ENCODE assay signal across 8 mouse cellular contexts in genomic region chr13:48544867-48545266, GRCm38 (mm10). TPM values are rescaled to one million over a fixed set of nuclear protein-coding genes. Genes with fewer than 3 reads are reported as not detected.
DNase-seq lines count a peak whose midpoint lies in the region; ATAC-seq and TF ChIP-seq lines count a peak whose summit lies in the region.

No protein-coding gene starts in this region.

- intact Hi-C loops in left cerebral cortex, postnatal 14 days (cut with DNase I): no loop called here

- no peak for ATAC-seq in embryonic facial prominence, embryonic 14.5 days (ENCODE audit: low read depth)
- no peak for ATAC-seq in intestine, postnatal 0 days
- ATAC-seq in neural tube, embryonic 14.5 days (ENCODE audit: low read depth): no peak

- H3K4me2 ChIP-seq in embryonic facial prominence, embryonic 14.5 days (ENCODE audit: low read depth, low read length): peak overlapping the region; percentile 65
- peak overlapping the region; percentile 61 for H3K4me2 ChIP-seq in intestine, postnatal 0 days (replicated peaks; ENCODE audit: low read depth)
- peak overlapping the region; percentile 53 for H3K4me2 ChIP-seq in neural tube, embryonic 14.5 days (ENCODE audit: low read depth, low read length)

- H3K4me1 ChIP-seq in embryonic facial prominence, embryonic 14.5 days (ENCODE audit: control insufficient read depth, insufficient read depth, low read length): peaks cover 34% of the 10 kb centered on the region
- peaks cover 14% of the 10 kb centered on the region; the same call in 1 of the 2 replicates for H3K4me1 ChIP-seq in intestine, postnatal 0 days (replicated peaks; ENCODE audit: control insufficient read depth, insufficient read depth, low read length)
- H3K4me1 ChIP-seq in neural tube, embryonic 14.5 days (ENCODE audit: control insufficient read depth, insufficient read depth, low read length): peaks cover 26% of the 10 kb centered on the region; the same call in 1 of the 2 replicates

- no peaks in the 10 kb centered on the region for H3K9me3 ChIP-seq in embryonic facial prominence, embryonic 14.5 days (ENCODE audit: control insufficient read depth, low read length)
- no peaks in the 10 kb centered on the region for H3K9me3 ChIP-seq in intestine, postnatal 0 days (ENCODE audit: control insufficient read depth)
- no peaks in the 10 kb centered on the region for H3K9me3 ChIP-seq in neural tube, embryonic 14.5 days (ENCODE audit: control insufficient read depth, low read length)

- H3K9ac ChIP-seq in embryonic facial prominence, embryonic 14.5 days (ENCODE audit: low read depth, low read length): peak overlapping the region; percentile 80
- peak overlapping the region; percentile 100 for H3K9ac ChIP-seq in intestine, postnatal 0 days (ENCODE audit: low read depth, low read length)
- H3K9ac ChIP-seq in neural tube, embryonic 14.5 days (replicated peaks; ENCODE audit: low read depth, low read length): no peak overlapping the region; the same call in 1 of the 2 replicates

- peak overlapping the region; percentile 98 for H3K4me3 ChIP-seq in layer of hippocampus, adult 2 months
- H3K4me3 ChIP-seq in embryonic facial prominence, embryonic 14.5 days (ENCODE audit: low read depth, low read length): peak overlapping the region; percentile 94
- H3K4me3 ChIP-seq in intestine, postnatal 0 days (ENCODE audit: low read depth, low read length): peak overlapping the region; percentile 95
- H3K4me3 ChIP-seq in neural tube, embryonic 14.5 days (ENCODE audit: low read depth, low read length): peak overlapping the region; percentile 97

- TF ChIP-seq CTCF in layer of hippocampus, adult 2 months (conservative IDR thresholded peaks at IDR 0.05): no peak
- TF ChIP-seq CTCF in intestine, postnatal 0 days (IDR thresholded peaks at IDR 0.05; ENCODE audit: low read depth): no peak

- no peaks in the 10 kb centered on the region for H3K27me3 ChIP-seq in embryonic facial prominence, embryonic 14.5 days (replicated peaks; ENCODE audit: control insufficient read depth, insufficient read depth, low read length)
- no peaks in the 10 kb centered on the region for H3K27me3 ChIP-seq in intestine, postnatal 0 days (replicated peaks; ENCODE audit: control insufficient read depth, insufficient read depth, low read length)
- no peaks in the 10 kb centered on the region for H3K27me3 ChIP-seq in neural tube, embryonic 14.5 days (ENCODE audit: control insufficient read depth, insufficient read depth, low read length)

- peak overlapping the region; percentile 99 for H3K27ac ChIP-seq in layer of hippocampus, adult 2 months
- H3K27ac ChIP-seq in embryonic facial prominence, embryonic 14.5 days (replicated peaks; ENCODE audit: low read depth, low read length): peak overlapping the region; percentile 87; the same call in 1 of the 2 replicates
- peak overlapping the region; percentile 100; the same call in 1 of the 2 replicates for H3K27ac ChIP-seq in intestine, postnatal 0 days (ENCODE audit: low read depth, low read length)
- H3K27ac ChIP-seq in neural tube, embryonic 14.5 days (ENCODE audit: low read depth, low read length): 0 out of 2 replicates have a peak overlapping the region, but pooled peaks have one; percentile 99

- WGBS in embryonic facial prominence, embryonic 14.5 days: 35% methylated on average over 4 of the region's 4 CpGs
- 24% methylated on average over 4 of the region's 4 CpGs for WGBS in intestine, postnatal 0 days
- WGBS in neural tube, embryonic 14.5 days: 58% methylated on average over 4 of the region's 4 CpGs

- DNase-seq in layer of hippocampus, adult 2 months (ENCODE audit: low spot score in 2 of 2): peak in 1 of 2 experiments; percentile 7
- DNase-seq in layer of hippocampus, adult 9-10 months (ENCODE audit: low spot score): no peak
- no peak for DNase-seq in embryonic facial prominence, embryonic 14.5 days (ENCODE audit: low spot score)
- DNase-seq in left cerebral cortex, postnatal 14 days (ENCODE audit: low spot score in 2 of 2): no peak
- no peak for DNase-seq in cerebellum, postnatal 14 days
- no peak for DNase-seq in spleen, postnatal 4 days (ENCODE audit: low spot score in 2 of 2)

- no peaks in the 10 kb centered on the region for H3K36me3 ChIP-seq in embryonic facial prominence, embryonic 14.5 days (ENCODE audit: control insufficient read depth, insufficient read depth, low read length)
- H3K36me3 ChIP-seq in intestine, postnatal 0 days (ENCODE audit: control insufficient read depth, insufficient read depth): no peaks in the 10 kb centered on the region
- H3K36me3 ChIP-seq in neural tube, embryonic 14.5 days (ENCODE audit: control insufficient read depth, insufficient read depth, low read length): no peaks in the 10 kb centered on the region

RNA-seq across cellular contexts. Expression of gene A830005F24Rik, which starts 31.5 kb away (rescaled TPM):
- total RNA-seq in layer of hippocampus, adult 2 months (2021): 1 to 10 TPM; 2.2 to 2.5 TPM
- polyA plus RNA-seq in embryonic facial prominence, embryonic 14.5 days (2014; fragmentation: Nextera tagmentation; extraction: Ambion mirVana): 0.82 and 1.5 TPM in 2 replicates
- not detected in 2 replicates for polyA plus RNA-seq in intestine, postnatal 0 days (2015; fragmentation: Nextera tagmentation; extraction: Ambion mirVana)
- 4.4 and 5.0 TPM in 2 replicates for polyA plus RNA-seq in neural tube, embryonic 14.5 days (2014; fragmentation: Nextera tagmentation; extraction: Ambion mirVana)
- total RNA-seq in left cerebral cortex, postnatal 14 days (2021): 1 to 10 TPM; 1.3 to 1.8 TPM

RNA-seq across cellular contexts. Expression of gene Zfp169, which starts 31.6 kb away (rescaled TPM):
- total RNA-seq in layer of hippocampus, adult 2 months (2021): 10 to 100 TPM; 21.5 to 24.7 TPM
- polyA plus RNA-seq in embryonic facial prominence, embryonic 14.5 days (2014; fragmentation: Nextera tagmentation; extraction: Ambion mirVana): 5.0 and 6.3 TPM in 2 replicates
- 1.6 and 2.0 TPM in 2 replicates for polyA plus RNA-seq in intestine, postnatal 0 days (2015; fragmentation: Nextera tagmentation; extraction: Ambion mirVana)
- polyA plus RNA-seq in neural tube, embryonic 14.5 days (2014; fragmentation: Nextera tagmentation; extraction: Ambion mirVana): 5.8 and 8.1 TPM in 2 replicates
- total RNA-seq in left cerebral cortex, postnatal 14 days (2021): 10 to 100 TPM; 19.8 to 20.5 TPM
